Mouse (Mus musculus) kidney, adult 2 months (tissue): Measurements from ENCODE around the gene Foxred2.

Experiments
- CTCF ChIP-seq: fragments of 200-500 bp; conservative IDR thresholded peaks from 2 replicates; pipeline ENCODE4 v1.5.1; 2011; ENCODE audit warnings: low read depth, mild to moderate bottlenecking, control low read depth, low read length, moderate library complexity, mixed read lengths; ENCODE audit not compliant: insufficient read depth, insufficient read length
- POLR2A ChIP-seq: fragments of 200-500 bp; IDR thresholded peaks from one replicate; pipeline ENCODE4 v1.6.1; 2011; ENCODE audit warnings: low read depth, low read length, control low read depth

DNA sequence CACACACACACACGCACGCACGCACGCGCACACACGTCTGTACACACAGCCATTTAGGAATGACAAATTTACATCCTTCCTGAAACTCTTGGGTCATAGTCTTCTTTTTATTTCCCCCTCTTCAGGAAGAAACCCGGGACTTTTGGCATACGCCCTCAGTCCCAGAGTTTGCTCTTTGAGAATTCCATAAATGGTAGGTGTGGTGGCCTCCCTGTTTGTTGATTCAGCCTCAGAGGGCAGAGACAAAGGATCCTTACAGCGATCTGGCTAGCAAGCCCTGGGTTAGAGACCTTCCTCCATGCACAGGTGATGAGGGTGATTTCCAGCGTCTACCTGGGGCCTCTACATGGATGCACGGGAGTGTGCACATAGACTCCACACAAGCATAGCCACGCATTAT, 37.1 kb downstream of the Foxred2 start:
- TF ChIP-seq CTCF (no peak), POLR2A (no peak)
